Mouse (Mus musculus): ENCODE data around the gene Il31. TPM values are rescaled to one million over a fixed set of nuclear protein-coding genes. Genes with fewer than 3 reads are reported as not detected.

Gene Il31
- total RNA-seq, 2 experiments from 2014 or later: not detected

Small RNAs within 50 kb of the gene (microRNA-seq; reads per million reads assigned to microRNA genes)
- 2.1 reads per million for gene Mir7647

Other genes starting within 250 kb of the Il31 start
- 1 to 10 TPM; 5.6 to 6.1 TPM for gene Wdr66, start 237.4 kb downstream of the Il31 start, total RNA-seq (2021)
- 10 to 100 TPM; 95.1 to 98.4 TPM for gene Bcl7a, start 145.7 kb downstream of the Il31 start, total RNA-seq (2021)
- 10 to 100 TPM; 29.9 to 30.0 TPM for gene Mlxip, start 94.7 kb downstream of the Il31 start, total RNA-seq (2021)
- 1 to 10 TPM; 1.3 to 1.7 TPM for gene Lrrc43, start 184 bp downstream of the Il31 start, total RNA-seq (2021)
- gene B3gnt4, start 21.0 kb upstream of the Il31 start, total RNA-seq (2021): 1 to 10 TPM; 1.5 to 2.4 TPM
- gene Diablo, start 34.7 kb upstream of the Il31 start, total RNA-seq (2021): 10 to 100 TPM; 42.1 to 47.8 TPM
- gene Gm49027, start 36.0 kb upstream of the Il31 start, total RNA-seq (2021): 1 to 10 TPM; 6.4 to 8.3 TPM
- 10 to 100 TPM; 71.2 to 83.2 TPM for gene Vps33a, start 83.5 kb upstream of the Il31 start, total RNA-seq (2021)
- 100 to 1,000 TPM; 154 to 158 TPM for gene Clip1, start 195.1 kb upstream of the Il31 start, total RNA-seq (2021)
- gene Zcchc8, start 231.6 kb upstream of the Il31 start, total RNA-seq (2021): 10 to 100 TPM; 66.3 to 70.9 TPM

Measured in left cerebral cortex, postnatal 4 days (tissue).